Mouse (Mus musculus): ENCODE data around the gene Zscan4c. TPM values are rescaled to one million over a fixed set of nuclear protein-coding genes. Genes with fewer than 3 reads are reported as not detected.
"Not testable (repeated sequence)": the region's sequence is repeated elsewhere in the genome, so short reads cannot be mapped to it uniquely, and the experiment has no call there.

Zscan4c gene
- polyA plus RNA-seq (2016; fragmentation: Nextera tagmentation; extraction: Ambion mirVana) = not detected in 2 replicates

DNA sequence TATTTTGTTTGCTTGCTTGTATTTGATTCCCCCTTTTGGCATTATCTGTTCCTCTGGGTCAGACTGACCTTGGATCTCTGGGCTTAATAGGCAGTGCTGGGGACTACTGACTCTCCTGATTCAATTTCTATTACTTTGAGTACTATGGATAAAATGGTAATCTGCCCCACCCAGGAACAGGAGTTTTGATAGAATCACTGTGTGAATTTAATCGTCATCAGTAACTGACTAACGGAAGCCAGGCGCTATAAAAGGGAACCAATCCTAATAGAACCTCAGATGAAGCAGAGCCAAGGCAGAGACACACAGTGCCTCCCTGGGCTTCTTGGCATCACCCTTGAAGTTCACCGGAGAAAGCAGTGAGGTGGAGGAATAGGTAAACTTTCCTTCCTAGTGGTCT lies at the start of gene Zscan4c:
Gene Zscan4c (plus strand): TSS at position 301 of the 400 bp plus-strand sequence.
- H3K27ac ChIP-seq; H3K9ac ChIP-seq; ATAC-seq (ENCODE audit: low FRiP score); H3K4me1 ChIP-seq; H3K4me3 ChIP-seq; H3K4me2 ChIP-seq (replicated peaks); H3K36me3 ChIP-seq; H3K27me3 ChIP-seq; H3K9me3 ChIP-seq (replicated peaks): not testable (repeated sequence)
- 92% methylated on average over 4 of the region's 4 CpGs for WGBS

Small RNA genes within 50 kb of the gene (microRNA-seq; reads per million reads assigned to microRNA genes)
- gene Mir297-1 = not detected

Other genes starting within 250 kb of the Zscan4c start
- not detected in 2 replicates for gene Zscan4b, start 100.7 kb upstream of the Zscan4c start, polyA plus RNA-seq (2016; fragmentation: Nextera tagmentation; extraction: Ambion mirVana)
- not detected in 2 replicates for gene Zscan4-ps1, start 63.9 kb downstream of the Zscan4c start, polyA plus RNA-seq (2016; fragmentation: Nextera tagmentation; extraction: Ambion mirVana)
- not detected in 2 replicates for gene Zscan4d, start 160.4 kb downstream of the Zscan4c start, polyA plus RNA-seq (2016; fragmentation: Nextera tagmentation; extraction: Ambion mirVana)

Data from hindbrain, embryonic 12.5 days (tissue).